Mouse (Mus musculus) ES-Bruce4 (cell line): ENCODE measurements around the gene Prkag3.

Experiments used
- CTCF ChIP-seq: IDR thresholded peaks from one replicate; pipeline ENCODE4 v1.8.1; 2011; ENCODE audit warnings: low read depth, low read length
- POLR2A ChIP-seq: IDR thresholded peaks from one replicate; pipeline ENCODE4 v1.8.1; 2011; ENCODE audit warnings: low read length; ENCODE audit not compliant: insufficient read depth

GRCm38 (mm10) chr1:74792831-74793660 lies 44.0 kb upstream of the Prkag3 start:
- no peak for TF ChIP-seq CTCF
- TF ChIP-seq POLR2A = no peak
